Mouse (Mus musculus) megakaryocyte progenitor cell, adult 5-6 weeks (primary cell): Measurements from ENCODE around the gene Ccdc43. TPM values are rescaled to one million over a fixed set of nuclear protein-coding genes. Genes with fewer than 3 reads are reported as not detected.
"Not testable (repeated sequence)": the region's sequence is repeated elsewhere in the genome, so short reads cannot be mapped to it uniquely, and the experiment has no call there.

Experiments
- ATAC-seq: replicated peaks from 2 replicates; pipeline ENCODE4 v1.8.0; 2016; ENCODE audit warnings: mild to moderate bottlenecking, moderate TSS enrichment, inconsistent platforms; ENCODE audit not compliant: poor library complexity
- total RNA-seq, 2 experiments: library from RNA; stranded (forward) in 1 of 2; stranded (reverse) in 1 of 2; fragments of 157-497, 149-512 nt in 1 of 2; fragments of 200-1000 nt in 1 of 2; gene quantifications; 2 replicates each; pipeline versions ENCODE4 v1.2.3 to v1.2.4; 2015 to 2017

Ccdc43 gene
- total RNA-seq (2015) (25.5 and 28.9 TPM in 2 replicates), total RNA-seq (2017) (36.1 and 41.9 TPM in 2 replicates)

DNA sequence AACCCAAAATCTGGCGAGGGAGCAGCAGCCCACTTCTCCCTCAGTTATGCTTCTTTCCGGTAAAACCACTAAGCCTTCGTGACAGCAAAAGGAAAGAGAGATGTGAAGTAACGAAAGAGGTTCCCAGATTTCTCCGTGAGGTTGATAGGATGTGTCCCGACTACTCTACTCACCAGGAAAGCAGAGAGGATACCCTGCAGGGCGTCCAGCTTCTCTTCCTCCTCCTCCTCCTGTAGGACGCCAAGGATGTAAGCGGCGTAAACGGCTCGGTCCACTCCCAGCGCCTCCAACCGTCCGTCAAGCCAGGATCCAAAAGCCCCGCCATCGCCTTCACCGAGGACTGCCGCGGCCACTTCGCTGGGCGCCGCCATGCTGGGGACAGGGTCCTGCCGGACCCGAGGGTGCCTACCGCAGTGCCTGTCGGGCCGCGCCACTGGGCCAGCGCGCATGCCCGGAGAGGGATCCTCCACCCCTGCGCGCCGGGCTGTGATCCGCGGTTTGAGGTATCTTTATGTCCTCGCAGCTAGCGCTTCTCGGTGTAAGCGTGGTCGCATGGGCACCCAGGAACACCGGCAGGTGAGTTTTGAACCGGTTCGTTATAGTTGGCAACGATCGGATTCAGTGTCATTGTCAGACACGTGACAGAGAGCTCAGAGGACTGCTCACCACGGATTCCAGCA, at the start of gene Ccdc43:
Ccdc43 (minus strand) TSS at position 445 of the 680 bp plus-strand sequence.
- peak; percentile 99 for ATAC-seq

DNA sequence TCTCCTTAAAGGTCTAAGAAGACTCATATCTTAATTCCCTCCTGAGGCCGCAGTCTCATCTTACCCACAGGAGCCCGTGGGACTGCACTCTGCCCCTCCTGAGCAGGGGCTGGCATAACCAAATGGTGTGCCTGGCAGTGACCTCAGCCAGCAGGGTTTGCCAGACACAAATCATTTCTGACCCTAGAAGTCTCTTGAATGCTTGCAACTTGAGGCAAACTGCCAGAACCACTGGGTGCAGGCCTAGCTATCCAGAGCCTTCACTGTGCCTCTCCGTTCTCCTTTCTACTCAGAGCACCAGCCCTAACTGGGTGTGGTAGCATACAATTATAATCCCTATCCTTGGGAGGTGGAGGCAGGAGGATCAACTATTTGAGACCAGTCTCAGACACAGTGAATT, 47.2 kb upstream of the Ccdc43 start:
- ATAC-seq, result no peak

DNA sequence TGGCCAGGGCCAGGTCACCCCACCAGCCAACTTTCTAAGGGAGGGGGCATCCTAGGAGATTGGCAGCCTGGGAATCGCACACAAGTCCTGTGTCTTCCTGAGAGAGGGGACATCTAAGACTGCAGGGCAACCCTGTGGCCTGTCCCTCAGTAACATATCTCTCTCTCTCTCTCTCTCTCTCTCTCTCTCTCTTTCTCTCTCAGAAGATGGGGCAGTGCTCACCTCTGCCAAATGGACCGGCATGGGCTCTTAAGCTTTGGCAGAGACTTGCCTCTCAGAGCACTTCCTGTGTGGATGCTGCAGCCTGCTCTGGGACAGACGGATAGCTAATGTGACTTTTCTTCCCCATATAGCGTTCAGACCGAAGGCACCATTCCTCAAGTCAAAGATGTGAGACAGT, 45.3 kb upstream of the Ccdc43 start:
- ATAC-seq, result no peak

DNA sequence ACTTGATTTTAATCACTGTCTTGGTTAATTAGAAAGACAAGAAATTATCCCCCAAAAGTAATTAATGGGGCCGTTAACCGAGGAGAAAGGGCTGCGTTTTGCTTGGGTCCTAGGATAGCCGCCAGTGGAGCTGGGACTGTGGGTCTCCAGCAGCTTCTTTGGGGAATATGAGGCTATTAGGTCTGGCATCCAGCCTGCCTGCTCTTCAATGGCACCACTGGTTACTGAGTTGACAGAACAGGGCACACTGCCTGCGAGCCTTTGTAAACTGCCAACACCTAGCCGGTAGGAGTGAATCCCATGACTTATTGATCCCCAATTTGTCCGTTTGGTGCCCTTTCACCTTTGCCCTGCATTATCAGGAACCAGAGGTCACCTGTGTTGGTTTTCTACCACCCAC, 44.5 kb upstream of the Ccdc43 start:
- no peak for ATAC-seq

DNA sequence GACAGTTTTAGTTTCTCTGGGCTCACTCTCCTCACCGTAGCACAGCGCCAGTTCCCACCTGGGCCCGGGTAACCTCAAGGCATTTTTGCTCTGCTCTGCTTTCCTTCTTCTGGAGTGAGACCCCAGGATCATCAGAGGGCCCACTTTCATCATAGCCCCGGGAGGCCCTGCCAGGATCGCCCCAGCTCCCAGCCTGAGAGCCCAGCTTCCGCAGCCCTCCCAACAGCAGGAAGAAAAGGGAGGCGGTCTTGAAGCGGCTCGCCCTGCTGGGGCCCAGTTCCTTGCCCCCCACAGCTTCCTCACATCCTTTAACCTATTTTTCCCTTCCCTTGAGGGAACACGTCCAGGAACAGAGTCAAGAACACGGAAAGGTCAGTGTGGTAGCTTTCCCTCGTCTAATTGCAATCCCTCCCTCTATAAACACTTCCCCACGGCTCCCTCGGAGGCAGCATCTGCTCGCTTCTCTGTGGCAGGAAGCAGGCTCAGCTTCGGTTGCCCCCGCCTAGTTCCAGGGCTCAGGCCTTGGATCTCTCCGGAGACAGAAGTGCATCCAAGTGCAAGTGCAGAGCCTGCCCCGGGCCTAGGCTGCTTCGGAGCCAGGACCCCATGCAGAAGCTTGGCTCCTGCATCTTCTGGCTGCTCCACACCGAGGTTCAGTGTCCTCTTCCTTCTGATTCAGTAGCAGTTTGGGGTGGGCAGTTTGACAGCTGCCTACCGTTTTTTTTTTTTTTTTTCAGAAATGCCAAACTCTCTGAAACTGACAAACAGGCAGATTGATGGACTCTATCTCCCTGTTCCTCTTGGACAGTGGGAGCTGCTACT, 43.8 kb upstream of the Ccdc43 start:
- ATAC-seq, result no peak

DNA sequence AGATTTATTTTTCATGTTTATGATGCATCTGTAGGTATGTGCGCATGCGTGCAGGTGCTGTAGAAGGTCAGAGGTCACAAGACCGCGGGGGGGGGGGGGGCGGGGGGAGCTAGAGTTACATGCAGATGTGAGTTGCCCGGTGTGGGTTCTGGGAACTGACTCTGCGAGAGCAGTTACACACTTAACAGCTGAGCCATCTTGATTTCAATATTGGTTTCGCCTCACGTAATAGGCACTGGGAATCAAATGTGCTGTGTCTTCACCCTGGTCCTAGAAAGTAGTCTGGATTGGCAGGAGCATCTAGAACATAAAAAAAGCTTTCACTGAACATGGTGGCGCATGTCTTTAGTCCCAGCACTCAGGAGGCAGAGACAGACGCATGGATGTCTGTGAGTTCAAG, 43.1 kb upstream of the Ccdc43 start:
- ATAC-seq, result no peak

DNA sequence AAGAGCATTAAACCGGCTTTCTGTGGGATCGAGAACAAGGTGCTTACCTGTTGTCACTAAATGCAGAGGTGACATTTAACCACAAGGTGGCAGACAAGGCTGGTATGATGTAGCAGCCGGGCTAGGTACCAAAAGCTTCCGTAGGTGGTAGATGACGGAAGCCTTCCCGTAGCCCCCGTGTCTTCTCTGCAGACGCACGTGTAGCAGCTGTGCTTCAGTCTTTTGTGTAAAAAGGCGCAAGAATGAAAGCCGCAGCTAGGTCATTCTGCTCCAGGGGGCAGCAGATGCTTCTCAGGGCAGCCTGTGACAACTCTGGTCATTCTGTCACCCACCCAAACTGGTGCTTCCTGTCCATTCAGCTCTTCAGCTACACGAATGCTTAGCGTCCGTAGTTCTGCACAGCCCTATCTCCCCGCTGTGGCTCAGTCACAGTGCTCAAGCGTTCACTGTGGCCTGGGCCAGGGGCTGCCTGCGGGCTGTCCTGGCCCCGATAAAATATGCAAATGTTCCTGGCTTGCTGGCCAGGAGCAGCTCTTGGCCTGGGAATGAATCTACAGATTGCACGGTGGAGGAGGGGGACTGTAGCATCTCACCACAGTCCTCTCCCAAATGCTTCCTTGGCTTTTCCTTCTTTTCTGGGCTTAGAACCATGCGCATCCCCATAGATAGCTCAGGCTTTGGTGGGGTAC, 41.8 kb upstream of the Ccdc43 start:
- peak; percentile 79 for ATAC-seq

DNA sequence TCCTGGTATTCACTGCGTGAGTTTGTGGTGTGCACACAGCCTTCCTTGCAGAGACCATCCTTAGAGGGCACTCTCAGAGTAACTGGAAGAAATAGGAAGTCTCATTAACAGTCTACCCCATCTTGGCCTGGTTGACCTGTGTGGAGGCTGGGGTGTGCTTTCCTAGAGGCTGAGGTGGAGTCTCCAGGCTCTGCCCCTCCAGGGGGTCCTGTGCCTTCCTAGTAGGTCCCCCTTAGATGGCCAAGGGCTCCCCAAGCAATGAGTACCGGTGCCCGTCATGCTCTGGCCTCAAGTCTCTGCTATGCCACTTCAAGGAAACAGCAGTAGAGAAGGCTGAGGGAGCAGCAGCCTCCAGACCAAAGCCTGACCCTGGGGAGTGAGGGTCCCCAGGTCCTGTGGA, 40.5 kb upstream of the Ccdc43 start:
- ATAC-seq, result no peak

DNA sequence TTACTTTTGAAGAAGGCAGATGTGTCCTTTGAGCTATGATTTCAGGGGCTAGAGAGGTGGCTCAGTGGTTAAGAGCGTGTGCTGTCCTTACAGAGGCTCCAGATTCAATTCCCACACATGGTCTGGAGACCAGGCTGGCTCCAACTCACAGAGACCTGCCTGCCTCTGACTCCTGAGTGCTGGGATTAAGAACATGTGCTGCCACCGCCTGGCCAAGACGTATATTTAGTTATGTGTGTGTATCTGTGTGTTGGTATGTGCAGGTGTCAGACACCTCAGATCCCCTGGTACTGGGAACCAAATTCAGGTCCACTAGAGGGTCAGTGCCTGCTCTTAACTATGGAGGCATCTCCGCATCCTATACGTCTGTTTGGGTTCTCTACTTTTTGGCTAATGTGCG, 37.4 kb upstream of the Ccdc43 start:
- no peak for ATAC-seq

DNA sequence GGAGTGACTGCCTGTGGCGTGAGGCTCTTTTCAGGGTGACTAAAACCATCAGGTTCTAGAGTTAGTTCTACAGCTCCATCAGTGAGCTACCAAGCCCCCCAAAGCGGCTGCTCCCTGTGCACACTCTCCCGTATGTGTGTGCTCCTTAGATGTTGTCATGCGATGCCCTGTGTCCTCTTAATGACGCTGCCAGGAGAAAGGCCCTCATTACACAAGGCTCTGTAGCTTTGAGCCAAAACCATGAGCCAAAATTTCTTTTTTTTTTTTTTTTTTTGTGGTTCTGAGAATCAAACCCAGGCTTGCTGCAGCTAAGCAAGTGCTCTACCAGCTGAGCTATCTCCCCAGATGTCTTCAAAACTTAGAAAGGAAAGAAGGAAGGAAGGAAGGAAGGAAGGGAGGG, 35.6 kb upstream of the Ccdc43 start:
- no peak for ATAC-seq

DNA sequence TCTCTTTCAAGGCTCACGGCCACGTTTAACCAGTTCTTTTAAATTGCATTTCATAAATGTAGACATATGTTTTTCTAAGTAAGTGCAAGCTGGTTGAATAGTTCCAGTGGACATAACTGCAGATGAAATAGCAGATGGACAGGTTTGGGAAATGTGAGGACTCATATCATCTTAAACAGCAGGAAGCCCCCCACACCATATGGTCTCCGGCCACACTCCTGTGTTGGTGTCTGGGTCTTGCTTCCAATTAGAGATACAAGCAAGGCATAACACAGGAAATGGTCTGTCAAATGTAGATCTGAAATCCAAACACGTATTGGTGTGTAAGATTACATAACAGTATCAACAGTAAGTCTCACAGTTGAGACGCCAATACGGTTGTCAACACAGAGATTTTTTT, 33.8 kb upstream of the Ccdc43 start:
- ATAC-seq, result no peak

DNA sequence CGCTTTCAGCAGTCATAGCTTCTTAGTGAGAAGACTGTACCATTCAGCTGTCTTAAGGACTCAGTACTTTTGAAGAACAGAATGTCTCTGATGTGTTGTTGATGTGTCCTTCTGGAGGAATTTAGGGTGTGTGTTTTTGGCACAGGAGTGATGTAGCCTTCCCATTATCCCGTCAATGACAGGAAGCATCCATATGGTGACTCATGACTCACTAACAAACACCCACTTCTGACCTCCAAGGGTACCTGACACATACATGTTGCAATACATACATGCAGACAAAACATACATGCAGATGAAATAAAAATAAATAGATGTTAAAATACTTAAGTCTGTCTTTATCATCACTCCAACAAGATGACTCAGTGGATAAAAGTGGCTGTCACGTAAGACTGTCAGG, 32.3 kb upstream of the Ccdc43 start:
- no peak for ATAC-seq

DNA sequence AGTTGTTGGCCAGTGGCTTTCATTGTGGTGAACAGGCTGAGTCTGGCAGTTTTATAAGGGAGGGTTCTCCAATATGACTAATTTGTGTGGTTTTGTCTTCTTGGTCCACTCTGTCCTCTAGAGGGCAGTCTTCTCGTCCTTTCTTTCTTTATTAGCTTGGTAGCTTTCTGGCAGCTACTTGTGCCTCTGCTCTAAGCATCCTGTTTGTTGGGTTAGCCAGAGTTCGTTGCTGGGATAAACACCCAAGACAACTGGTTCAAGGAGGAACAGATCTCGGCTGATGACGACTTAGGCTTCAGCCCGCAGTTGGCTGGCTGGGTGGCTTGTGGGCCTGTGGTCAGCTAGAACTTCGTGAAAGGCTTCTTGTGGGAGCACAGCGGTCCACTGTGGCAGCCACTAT, 31.0 kb upstream of the Ccdc43 start:
- ATAC-seq, result peak; percentile 85

DNA sequence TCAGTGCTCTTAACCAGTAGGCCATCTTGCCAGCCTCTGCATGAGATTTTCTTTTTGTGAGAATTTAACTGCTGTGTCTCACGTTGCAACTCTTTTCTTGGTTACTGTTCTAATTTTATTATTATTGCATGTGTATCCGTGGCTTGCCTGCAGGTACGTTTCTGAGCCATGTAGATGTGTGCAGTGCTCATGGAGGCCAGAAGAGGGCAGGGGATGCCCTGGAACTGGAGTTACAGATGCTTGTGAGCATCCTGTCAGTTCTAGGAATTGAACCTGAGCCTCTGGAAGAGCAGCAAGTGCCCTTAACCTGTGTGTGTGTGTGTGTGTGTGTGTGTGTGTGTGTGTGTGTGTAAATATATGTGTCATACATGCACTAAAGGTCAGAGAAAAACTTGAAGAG, 28.0 kb upstream of the Ccdc43 start:
- ATAC-seq, result 0 out of 2 replicates have a peak, but pooled peaks have one; percentile 44

DNA sequence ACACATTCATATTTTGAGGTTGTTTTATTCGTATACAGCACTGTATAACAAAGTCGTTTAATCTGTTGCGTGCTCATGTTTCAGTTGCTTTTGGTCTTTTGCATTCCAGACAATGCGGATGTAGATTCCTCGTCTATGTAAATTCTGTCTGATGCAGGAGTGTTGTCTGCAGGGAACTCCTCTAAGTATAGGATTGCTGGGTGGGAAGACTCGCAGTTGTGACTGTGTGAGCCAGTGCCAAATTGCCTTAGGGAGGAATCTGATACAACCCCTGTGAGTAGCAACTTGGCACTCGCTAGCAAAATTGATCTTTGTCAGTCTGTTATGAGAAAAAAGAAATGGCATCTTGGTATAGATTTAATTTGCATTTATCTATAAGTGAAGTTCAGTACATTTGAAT, 18.6 kb upstream of the Ccdc43 start:
- no peak for ATAC-seq

DNA sequence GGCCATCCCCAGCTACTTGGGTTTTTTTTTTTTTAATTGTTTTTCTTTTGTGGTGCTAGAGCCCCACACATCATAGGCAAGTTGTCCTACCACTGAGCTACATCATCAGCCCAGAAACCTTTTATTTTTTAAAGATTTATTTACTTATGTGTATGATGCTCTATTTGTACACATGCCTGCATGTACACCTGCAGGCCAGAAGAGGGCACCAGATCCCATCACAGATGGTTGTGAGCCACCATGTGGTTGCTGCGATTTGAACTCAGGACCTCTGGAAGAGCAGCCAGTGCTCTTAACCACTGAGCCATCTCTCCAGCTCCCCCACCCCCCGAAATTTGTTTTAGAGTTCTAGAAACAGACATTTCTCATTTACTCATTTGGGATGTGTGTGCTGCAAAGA, 17.0 kb upstream of the Ccdc43 start:
- ATAC-seq, result not testable (repeated sequence)

DNA sequence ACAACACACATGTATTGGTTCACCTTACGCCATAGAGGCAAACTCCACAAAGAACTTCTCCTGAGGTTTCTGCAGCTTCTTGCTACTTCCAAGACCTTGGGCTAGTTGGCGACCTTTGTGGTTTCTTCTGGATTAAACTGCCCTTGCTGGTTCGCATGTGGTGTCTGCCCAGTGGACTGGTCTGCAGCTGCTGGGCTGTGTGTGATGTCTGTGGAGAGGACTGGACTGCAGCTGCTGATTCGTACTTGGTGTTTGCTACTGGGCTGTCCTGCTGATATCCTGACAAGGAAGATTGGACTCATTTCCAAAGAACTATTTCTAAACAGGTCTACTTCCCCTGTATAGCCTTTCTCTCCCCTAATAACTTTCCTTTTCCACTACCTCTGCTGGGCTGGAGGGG, 14.8 kb upstream of the Ccdc43 start:
- ATAC-seq, result no peak

DNA sequence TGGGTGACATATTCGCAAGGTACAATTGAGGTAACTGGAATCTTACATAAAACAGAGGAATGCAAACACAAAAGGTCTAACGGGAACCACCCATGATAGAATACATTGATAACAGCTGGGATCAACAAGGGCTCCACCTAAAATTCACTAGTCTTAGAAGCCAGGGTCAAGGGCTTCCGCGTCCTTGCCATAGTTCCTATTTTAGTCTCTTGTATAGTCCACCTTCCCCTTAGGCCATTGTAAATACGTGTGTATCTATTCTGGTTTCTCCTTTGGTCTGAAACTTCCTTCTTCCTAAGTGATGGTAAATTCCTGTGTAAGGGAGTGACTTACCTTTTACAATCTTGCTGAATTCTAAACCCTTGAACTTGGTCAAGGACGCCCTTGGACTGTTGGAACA, 4.6 kb upstream of the Ccdc43 start:
- ATAC-seq, result not testable (repeated sequence)

DNA sequence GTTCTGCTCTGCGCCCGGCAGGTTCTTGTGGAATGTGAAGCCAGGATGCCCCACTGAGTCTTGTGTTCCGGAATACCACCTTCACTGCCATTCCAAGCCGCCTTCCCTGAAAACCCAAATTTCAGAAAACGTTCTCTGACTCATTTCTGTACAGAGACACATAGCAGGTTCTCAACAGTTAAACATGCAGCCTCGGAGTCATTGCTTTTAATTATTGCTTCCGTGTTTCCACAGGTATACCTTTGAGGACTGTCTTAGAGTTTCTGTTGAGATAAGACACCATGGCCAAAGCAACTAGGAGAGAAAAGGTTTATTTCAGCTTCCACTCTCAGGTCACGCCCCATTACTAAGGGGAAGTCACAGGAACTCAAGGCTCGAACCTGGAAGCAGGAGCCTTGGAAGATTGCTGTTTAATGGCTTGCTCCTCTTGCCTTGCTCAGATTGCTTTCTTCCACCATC, 465 bp upstream of the Ccdc43 start:
- 0 out of 2 replicates have a peak, but pooled peaks have one; percentile 24 for ATAC-seq

DNA sequence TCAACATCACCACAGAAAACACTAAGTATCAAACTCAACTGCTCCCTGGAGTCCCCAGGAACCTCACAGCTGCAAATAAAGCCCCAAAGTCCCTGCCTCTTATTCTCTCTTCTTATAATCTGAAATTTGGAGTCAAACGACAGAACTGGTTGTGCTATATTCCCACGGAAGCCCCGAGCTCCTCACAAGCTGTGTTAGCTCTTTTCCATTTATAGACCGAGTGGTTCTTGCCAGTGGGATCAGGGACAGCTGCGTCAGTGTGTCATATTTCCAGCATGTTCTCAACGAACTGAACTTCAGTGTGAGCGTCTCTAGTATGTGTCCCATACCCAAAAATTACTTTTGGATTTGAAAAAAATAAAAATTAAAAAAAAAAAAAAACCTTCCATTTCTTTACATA, 2.3 kb downstream of the Ccdc43 start:
- no peak for ATAC-seq

DNA sequence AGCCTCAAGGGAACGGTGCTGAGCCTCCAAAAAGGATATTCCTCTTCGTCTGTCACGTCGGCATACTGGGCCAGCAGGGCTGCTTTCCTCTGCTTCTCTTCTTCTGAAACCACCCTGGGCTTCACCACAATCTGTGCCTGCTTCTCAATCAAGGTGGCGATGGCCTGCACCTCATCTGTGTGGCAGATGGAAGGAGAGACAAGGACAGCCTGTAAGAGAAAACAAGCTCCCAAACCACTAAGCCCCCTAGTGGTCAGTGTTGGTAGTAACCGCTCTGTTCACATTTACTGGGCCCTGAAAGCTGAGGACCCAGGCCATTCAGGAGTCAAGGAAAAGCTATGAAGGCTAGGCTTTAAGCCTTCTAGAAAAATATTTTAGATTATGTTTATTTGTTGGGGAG, 7.4 kb downstream of the Ccdc43 start:
- ATAC-seq, result peak; percentile 91
